Mouse (Mus musculus) ES-E14 (cell line): Measurements from ENCODE around the gene Gabpb2.

Experiments
- CHD2 ChIP-seq: IDR thresholded peaks from 2 replicates; pipeline ENCODE4 v1.6.1; 2014; ENCODE audit warnings: mild to moderate bottlenecking, low read depth, low read length, inconsistent platforms
- HCFC1 ChIP-seq: IDR thresholded peaks from 2 replicates; pipeline ENCODE4 v1.6.1; 2012; ENCODE audit warnings: low read length, inconsistent platforms, borderline replicate concordance; ENCODE audit not compliant: insufficient read depth
- MAFK ChIP-seq: IDR thresholded peaks from 2 replicates; pipeline ENCODE4 v1.6.1; 2014; ENCODE audit warnings: mild to moderate bottlenecking, low read depth, low read length, inconsistent platforms; ENCODE audit not compliant: insufficient read depth
- ZC3H11A ChIP-seq: IDR thresholded peaks from 2 replicates; pipeline ENCODE4 v1.6.1; 2012; ENCODE audit warnings: low read depth, mild to moderate bottlenecking, inconsistent platforms, low read length, borderline replicate concordance
- ZNF384 ChIP-seq: IDR thresholded peaks from 2 replicates; pipeline ENCODE4 v1.6.1; 2012; ENCODE audit warnings: low read depth, low read length, inconsistent platforms

DNA sequence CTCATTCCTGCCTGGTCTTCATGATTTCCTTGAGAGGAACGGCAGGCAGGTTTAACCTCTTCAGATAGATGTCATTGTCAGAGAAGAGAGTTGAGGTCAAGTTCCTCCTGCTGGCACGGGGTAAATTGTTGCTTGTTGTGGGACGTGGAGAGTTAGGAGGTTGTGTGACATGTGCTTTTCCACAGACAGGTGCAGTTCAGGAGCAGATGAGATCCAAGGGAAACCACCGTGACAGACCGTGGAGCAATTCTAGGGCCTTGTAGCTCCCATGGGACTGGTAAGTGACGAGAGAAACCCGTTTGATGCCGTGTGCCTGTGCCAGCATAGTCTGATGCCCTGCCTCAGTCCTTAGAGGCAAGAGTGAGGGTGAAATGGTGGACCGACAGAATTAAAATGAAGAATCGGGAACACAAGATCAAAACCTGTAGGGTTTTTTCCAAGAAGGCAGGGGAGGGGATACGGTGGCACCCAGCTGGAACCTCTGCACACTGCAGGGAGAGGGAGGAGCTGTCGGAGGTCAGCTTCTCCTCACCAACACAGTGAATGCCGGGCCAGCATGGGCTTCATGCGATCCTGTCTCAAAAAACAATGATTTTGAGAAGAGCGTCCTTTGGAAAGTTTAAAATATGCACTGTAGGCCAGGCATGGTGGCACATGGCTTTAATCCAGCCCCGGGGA is 15.7 kb upstream of the Gabpb2 start:
- TF ChIP-seq HCFC1 (no peak), CHD2 (no peak), MAFK (no peak), ZC3H11A (no peak), ZNF384 (no peak)
